Mouse (Mus musculus) heart, embryonic 11.5 days (tissue): ENCODE measurements around the gene Clps. TPM values are rescaled to one million over a fixed set of nuclear protein-coding genes. Genes with fewer than 3 reads are reported as not detected.

Experiments
- ATAC-seq: fragments of 200-750 bp; cut with Nextera tagmentation; replicated peaks from 2 replicates; pipeline ENCODE4 v1.8.0; 2017; ENCODE audit warnings: moderate library complexity; ENCODE audit not compliant: insufficient number of reproducible peaks, low FRiP score, low TSS enrichment
- H3K27ac ChIP-seq: fragments of 300-500 bp; sonication (generic); 2 replicates; pipeline ENCODE4 v1.5.1; 2014; ENCODE audit warnings: mild to moderate bottlenecking, low read depth, low read length
- H3K27me3 ChIP-seq: fragments of 300-500 bp; sonication (generic); 2 replicates; pipeline ENCODE4 v1.6.1; 2014; ENCODE audit warnings: mild to moderate bottlenecking, low read length, mixed read lengths; ENCODE audit not compliant: control insufficient read depth, insufficient read depth
- H3K36me3 ChIP-seq: fragments of 300-500 bp; sonication (generic); 2 replicates; pipeline ENCODE4 v1.6.1; 2014; ENCODE audit warnings: mild to moderate bottlenecking, low read length, moderate library complexity, mixed read lengths; ENCODE audit not compliant: control insufficient read depth, insufficient read depth
- H3K4me1 ChIP-seq: fragments of 300-500 bp; sonication (generic); 2 replicates; pipeline ENCODE4 v1.6.1; 2014; ENCODE audit warnings: low read length; ENCODE audit not compliant: control insufficient read depth, insufficient read depth
- H3K4me2 ChIP-seq: fragments of 300-500 bp; sonication (generic); 2 replicates; pipeline ENCODE4 v1.6.1; 2014; ENCODE audit warnings: mild to moderate bottlenecking, moderate library complexity
- H3K4me3 ChIP-seq: fragments of 300-500 bp; sonication (generic); 2 replicates; pipeline ENCODE4 v1.5.1; 2014; ENCODE audit warnings: low read depth, low read length
- H3K9ac ChIP-seq: fragments of 300-500 bp; sonication (generic); 2 replicates; pipeline ENCODE4 v1.6.1; 2014; ENCODE audit warnings: mild to moderate bottlenecking, low read depth, low read length, moderate library complexity
- H3K9me3 ChIP-seq: fragments of 300-500 bp; sonication (generic); replicated peaks from 2 replicates; pipeline ENCODE4 v1.6.1; 2016; ENCODE audit warnings: low read length; ENCODE audit not compliant: control insufficient read depth
- WGBS: fragments of 180-500 bp; shearing (Covaris S2); extraction: QIAGEN DNeasy Blood & Tissue Kit; methylation state at CpG from one replicate; pipeline ENCODE4 v1.1.7; 2014; ENCODE audit not compliant: insufficient replicate concordance; 5-methylcytosine and 5-hydroxymethylcytosine counted together
- polyA plus RNA-seq: library from polyadenylated mRNA; unstranded; fragments of >200 nt; fragmentation: Nextera tagmentation; extraction: Ambion mirVana; gene quantifications from 2 replicates; pipeline ENCODE4 v1.2.1, GENCODE M21; 2014

Clps gene
- polyA plus RNA-seq, 1 experiment from 2014 or later = not detected

GRCm38 (mm10) chr17:28586509-28586908, 25.9 kb upstream of the Clps start:
- 81% methylated on average over 3 of the region's 3 CpGs for WGBS
- no peak for ATAC-seq
- no peaks in the 10 kb centered on the region for H3K27me3 ChIP-seq
- no peak overlapping the region for H3K4me3 ChIP-seq
- no peak overlapping the region for H3K27ac ChIP-seq
- H3K36me3 ChIP-seq = peaks cover 10% of the 10 kb centered on the region; the same call in 1 of the 2 replicates
- no peaks in the 10 kb centered on the region for H3K9me3 ChIP-seq
- no peak overlapping the region for H3K4me2 ChIP-seq
- H3K9ac ChIP-seq = no peak overlapping the region
- H3K4me1 ChIP-seq = no peaks in the 10 kb centered on the region

GRCm38 (mm10) chr17:28581056-28581455, 20.5 kb upstream of the Clps start:
- 50% methylated on average over 2 of the region's 2 CpGs for WGBS
- H3K27ac ChIP-seq = no peak overlapping the region
- H3K27me3 ChIP-seq = no peaks in the 10 kb centered on the region
- no peak overlapping the region for H3K4me2 ChIP-seq
- no peak overlapping the region for H3K9ac ChIP-seq
- no peaks in the 10 kb centered on the region for H3K36me3 ChIP-seq
- H3K9me3 ChIP-seq = no peaks in the 10 kb centered on the region
- no peak for ATAC-seq
- H3K4me3 ChIP-seq = no peak overlapping the region
- no peaks in the 10 kb centered on the region for H3K4me1 ChIP-seq

GRCm38 (mm10) chr17:28580396-28580795, 19.8 kb upstream of the Clps start:
- H3K4me1 ChIP-seq = no peaks in the 10 kb centered on the region
- H3K9me3 ChIP-seq = no peaks in the 10 kb centered on the region
- H3K27me3 ChIP-seq = no peaks in the 10 kb centered on the region
- WGBS = 4% methylated on average over 9 of the region's 9 CpGs
- H3K4me3 ChIP-seq = no peak overlapping the region
- H3K27ac ChIP-seq = no peak overlapping the region
- H3K9ac ChIP-seq = no peak overlapping the region
- no peaks in the 10 kb centered on the region for H3K36me3 ChIP-seq
- no peak for ATAC-seq
- no peak overlapping the region for H3K4me2 ChIP-seq

- peak; percentile 53 for ATAC-seq
- Histone ChIP-seq H3K27me3 (no peaks in the 10 kb centered on the region), H3K4me2 (peak within 1 kb of the TSS; percentile 57), H3K9me3 (no peaks in the 10 kb centered on the region), H3K36me3 (no peaks in the 10 kb centered on the region), H3K9ac (no peak within 1 kb of the TSS), H3K4me1 (no peaks in the 10 kb centered on the region), H3K27ac (no peak within 1 kb of the TSS), H3K4me3 (peak within 1 kb of the TSS; percentile 29)
- WGBS = 16% methylated on average over 50 of the region's 50 CpGs
These were observed 14.9 kb upstream of the Clps start, which contains the start of gene Lhfpl5 for GRCm38 (mm10) chr17:28575244-28576125. Gene Lhfpl5, plus strand, starts transcription at chr17:28575641.

- no peak for ATAC-seq
- WGBS = 77% methylated on average over 6 of the region's 6 CpGs
These were observed 12.4 kb upstream of the Clps start for GRCm38 (mm10) chr17:28572941-28573340.

GRCm38 (mm10) chr17:28572521-28572920, 12.0 kb upstream of the Clps start:
- no peaks in the 10 kb centered on the region for H3K4me1 ChIP-seq
- 68% methylated on average over 7 of the region's 7 CpGs for WGBS
- no peak overlapping the region for H3K9ac ChIP-seq
- no peak overlapping the region for H3K4me3 ChIP-seq
- no peaks in the 10 kb centered on the region for H3K27me3 ChIP-seq
- no peak for ATAC-seq
- no peak overlapping the region for H3K27ac ChIP-seq
- no peaks in the 10 kb centered on the region for H3K36me3 ChIP-seq
- H3K4me2 ChIP-seq = no peak overlapping the region
- no peaks in the 10 kb centered on the region for H3K9me3 ChIP-seq

More at GRCm38 (mm10) chr17:28572941-28573340, 12.4 kb upstream of the Clps start:
- no peak overlapping the region for H3K4me3 ChIP-seq
- H3K4me2 ChIP-seq = no peak overlapping the region
- H3K27me3 ChIP-seq = no peaks in the 10 kb centered on the region
- H3K9ac ChIP-seq = no peak overlapping the region
- H3K27ac ChIP-seq = no peak overlapping the region
- H3K9me3 ChIP-seq = no peaks in the 10 kb centered on the region
- no peaks in the 10 kb centered on the region for H3K4me1 ChIP-seq
- no peaks in the 10 kb centered on the region for H3K36me3 ChIP-seq

- ATAC-seq = no peak
- Histone ChIP-seq H3K9ac (no peak overlapping the region), H3K27ac (no peak overlapping the region), H3K27me3 (no peaks in the 10 kb centered on the region), H3K4me2 (no peak overlapping the region), H3K4me1 (no peaks in the 10 kb centered on the region), H3K36me3 (no peaks in the 10 kb centered on the region), H3K4me3 (no peak overlapping the region), H3K9me3 (no peaks in the 10 kb centered on the region)
- 78% methylated on average over 3 of the region's 3 CpGs for WGBS
These were observed 11.3 kb upstream of the Clps start for GRCm38 (mm10) chr17:28571868-28572267.

- Histone ChIP-seq H3K27ac (no peak overlapping the region), H3K36me3 (no peaks in the 10 kb centered on the region), H3K27me3 (no peaks in the 10 kb centered on the region), H3K4me3 (no peak overlapping the region), H3K9ac (no peak overlapping the region), H3K9me3 (no peaks in the 10 kb centered on the region), H3K4me1 (no peaks in the 10 kb centered on the region), H3K4me2 (no peak overlapping the region)
- ATAC-seq = no peak
- 38% methylated on average over 3 of the region's 3 CpGs for WGBS
These were observed 7.0 kb upstream of the Clps start for GRCm38 (mm10) chr17:28567541-28567940.

- H3K4me3 ChIP-seq = no peak overlapping the region
- no peaks in the 10 kb centered on the region for H3K9me3 ChIP-seq
- no peak overlapping the region for H3K27ac ChIP-seq
- no peak for ATAC-seq
- H3K9ac ChIP-seq = no peak overlapping the region
- H3K4me2 ChIP-seq = no peak overlapping the region
- H3K36me3 ChIP-seq = no peaks in the 10 kb centered on the region
- no peaks in the 10 kb centered on the region for H3K27me3 ChIP-seq
- no peaks in the 10 kb centered on the region; the same call in 1 of the 2 replicates for H3K4me1 ChIP-seq
These were observed 4.6 kb upstream of the Clps start for GRCm38 (mm10) chr17:28565181-28565580.
